Mouse (Mus musculus) hindbrain, embryonic 11.5 days (tissue): Measurements from ENCODE around the gene Polr2i. TPM values are rescaled to one million over a fixed set of nuclear protein-coding genes. Genes with fewer than 3 reads are reported as not detected.

ENCODE experiments used
- ATAC-seq: fragments of 200-750 bp; cut with Nextera tagmentation; 2 replicates; pipeline ENCODE4 v1.8.0; 2017; ENCODE audit warnings: mild to moderate bottlenecking, moderate TSS enrichment, moderate library complexity; ENCODE audit not compliant: low FRiP score
- DNase-seq: peaks from one replicate; pipeline ENCODE4 v3.0.0-alpha.2; 2015; ENCODE audit warnings: low spot score
- H3K27ac ChIP-seq: fragments of 300-500 bp; sonication (generic); 2 replicates; pipeline ENCODE4 v1.5.1; 2014; ENCODE audit warnings: mild to moderate bottlenecking, low read depth, low read length
- H3K27me3 ChIP-seq: fragments of 300-500 bp; sonication (generic); 2 replicates; pipeline ENCODE4 v1.6.1; 2014; ENCODE audit warnings: mild to moderate bottlenecking, low read length, moderate library complexity, mixed read lengths; ENCODE audit not compliant: control insufficient read depth, insufficient read depth
- H3K36me3 ChIP-seq: fragments of 300-500 bp; sonication (generic); 2 replicates; pipeline ENCODE4 v1.6.1; 2014; ENCODE audit warnings: mild to moderate bottlenecking, low read length, moderate library complexity, mixed read lengths; ENCODE audit not compliant: control insufficient read depth, insufficient read depth
- H3K4me1 ChIP-seq: fragments of 300-500 bp; sonication (generic); replicated peaks from 2 replicates; pipeline ENCODE4 v1.6.1; 2014; ENCODE audit warnings: low read length, mixed read lengths; ENCODE audit not compliant: control insufficient read depth, insufficient read depth
- H3K4me2 ChIP-seq: fragments of 300-500 bp; sonication (generic); replicated peaks from 2 replicates; pipeline ENCODE4 v1.6.1; 2014; ENCODE audit warnings: mild to moderate bottlenecking, low read depth, low read length
- H3K4me3 ChIP-seq: fragments of 300-500 bp; sonication (generic); 2 replicates; pipeline ENCODE4 v1.5.1; 2014; ENCODE audit warnings: low read depth, low read length
- H3K9ac ChIP-seq: fragments of 300-500 bp; sonication (generic); 2 replicates; pipeline ENCODE4 v1.6.1; 2014; ENCODE audit warnings: low read depth, low read length
- H3K9me3 ChIP-seq: fragments of 300-500 bp; sonication (generic); 2 replicates; pipeline ENCODE4 v1.6.1; 2016; ENCODE audit warnings: low read length; ENCODE audit not compliant: control insufficient read depth
- WGBS: fragments of 180-500 bp; shearing (Covaris S2); extraction: QIAGEN DNeasy Blood & Tissue Kit; methylation state at CpG from one replicate; pipeline ENCODE4 v1.1.7; 2014; 5-methylcytosine and 5-hydroxymethylcytosine counted together
- polyA plus RNA-seq: library from polyadenylated mRNA; unstranded; fragments of >200 nt; fragmentation: Nextera tagmentation; extraction: Ambion mirVana; gene quantifications from 2 replicates; pipeline ENCODE4 v1.2.1, GENCODE M21; 2014

Gene Polr2i
- polyA plus RNA-seq, 1 experiment from 2014 or later: 176 TPM

GRCm38 (mm10) chr7:30193581-30194100 lies 38.1 kb upstream of the Polr2i start:
- Histone ChIP-seq H3K36me3 (no peaks in the 10 kb centered on the region), H3K27me3 (no peaks in the 10 kb centered on the region), H3K27ac (peak overlapping the region; percentile 1; the same call in 1 of the 2 replicates), H3K4me2 (peak overlapping the region; percentile 84), H3K9ac (peak overlapping the region; percentile 68), H3K4me1 (peaks cover 2% of the 10 kb centered on the region; the same call in 1 of the 2 replicates), H3K9me3 (no peaks in the 10 kb centered on the region), H3K4me3 (peak overlapping the region; percentile 59)
- peak; percentile 73 for ATAC-seq
- WGBS: 1% methylated on average over 19 of the region's 26 CpGs
- peak; percentile 78 for DNase-seq

DNA sequence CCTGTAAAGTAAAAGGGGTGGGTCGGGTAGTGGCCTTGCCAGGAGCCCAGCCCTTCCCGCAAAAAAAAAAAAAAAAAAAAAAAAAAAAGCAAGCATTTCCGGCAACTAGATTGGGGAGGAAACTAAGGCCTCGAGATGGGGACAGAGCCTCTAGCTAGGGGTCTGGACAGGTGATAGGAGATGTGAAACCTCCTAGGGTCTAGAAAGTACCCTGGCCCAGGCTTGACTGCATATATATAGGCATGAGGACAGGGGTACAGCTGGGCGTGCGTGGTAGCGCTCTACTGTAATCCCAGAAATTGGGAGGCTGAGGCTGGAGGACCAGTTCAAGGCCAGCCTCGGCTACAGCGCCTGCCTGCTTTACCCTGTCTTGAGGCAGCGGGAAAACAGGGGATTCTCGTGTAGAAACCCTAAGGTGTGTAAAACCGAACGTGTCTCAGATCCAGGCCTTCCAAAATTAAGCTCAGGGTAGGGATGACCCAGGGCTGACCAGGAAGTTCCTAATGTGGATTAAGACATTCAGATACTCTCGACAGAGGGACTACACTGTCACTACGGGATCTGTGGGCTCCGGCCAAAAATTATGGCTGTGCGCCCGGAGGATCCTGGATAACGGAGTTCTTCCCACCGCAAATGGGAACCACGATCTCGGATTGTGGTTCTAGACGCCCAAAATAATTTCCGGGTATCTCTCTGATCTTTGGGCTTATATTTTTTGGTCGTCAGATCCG lies 37.5 kb upstream of the Polr2i start:
- peak overlapping the region; percentile 68 for H3K9ac ChIP-seq
- peak; percentile 36; the same call in 1 of the 2 replicates for ATAC-seq
- H3K4me2 ChIP-seq: peak overlapping the region; percentile 84
- no peaks in the 10 kb centered on the region for H3K36me3 ChIP-seq
- DNase-seq: peak; percentile 55
- H3K4me1 ChIP-seq: peaks cover 2% of the 10 kb centered on the region; the same call in 1 of the 2 replicates
- H3K27ac ChIP-seq: peak overlapping the region; percentile 1
- no peaks in the 10 kb centered on the region for H3K27me3 ChIP-seq
- WGBS: 1% methylated on average over 26 of the region's 26 CpGs
- H3K9me3 ChIP-seq: no peaks in the 10 kb centered on the region
- H3K4me3 ChIP-seq: peak overlapping the region; percentile 59

DNA sequence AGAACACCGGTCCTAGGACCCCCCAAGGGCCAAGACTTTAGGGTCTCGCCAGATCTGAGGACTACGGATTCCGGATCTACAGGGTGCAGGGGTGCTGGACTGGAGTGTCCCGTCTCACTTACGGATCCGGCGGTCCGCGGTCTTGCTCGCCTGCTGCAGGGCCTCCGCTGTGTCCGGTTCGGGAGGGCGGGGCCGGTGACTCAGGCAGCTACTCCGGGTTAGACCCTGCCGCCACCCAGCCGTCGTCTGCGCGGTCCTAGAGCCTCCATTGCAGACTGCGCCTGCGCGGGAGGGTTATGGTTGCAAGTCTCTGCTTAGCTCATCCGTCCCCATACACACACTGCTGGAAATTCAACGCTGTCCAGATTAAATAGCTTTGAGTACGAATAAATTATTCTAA lies 36.9 kb upstream of the Polr2i start:
- peak overlapping the region; percentile 68 for H3K9ac ChIP-seq
- H3K27me3 ChIP-seq: no peaks in the 10 kb centered on the region
- ATAC-seq (peak; percentile 82), DNase-seq (peak; percentile 98)
- peaks cover 2% of the 10 kb centered on the region; the same call in 1 of the 2 replicates for H3K4me1 ChIP-seq
- peak overlapping the region; percentile 84 for H3K4me2 ChIP-seq
- peak overlapping the region; percentile 1; the same call in 1 of the 2 replicates for H3K27ac ChIP-seq
- H3K36me3 ChIP-seq: no peaks in the 10 kb centered on the region
- peak overlapping the region; percentile 59 for H3K4me3 ChIP-seq
- H3K9me3 ChIP-seq: no peaks in the 10 kb centered on the region
- under 1% methylated on average over 28 of the region's 28 CpGs for whole genome bisulfite sequencing

DNA sequence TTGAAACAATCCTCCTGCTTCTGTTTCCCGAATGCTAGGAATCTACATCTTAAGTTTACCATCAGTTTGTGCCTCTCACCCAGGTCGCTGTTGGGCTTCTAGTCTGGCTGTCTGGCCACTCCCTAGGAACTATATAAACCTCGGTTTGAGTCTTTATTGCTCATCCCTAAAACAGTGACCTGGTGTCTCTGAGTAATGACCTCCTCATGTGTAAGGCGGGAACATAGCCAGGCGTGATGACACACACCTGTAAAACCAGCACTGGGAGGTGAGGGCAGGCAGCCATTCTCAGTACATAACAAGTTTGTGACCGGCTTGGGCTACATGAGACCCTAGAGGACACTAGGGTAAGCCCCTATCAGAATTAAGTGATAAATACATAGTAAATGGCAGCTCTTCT lies 36.3 kb upstream of the Polr2i start:
- Histone ChIP-seq H3K27me3 (no peaks in the 10 kb centered on the region), H3K36me3 (no peaks in the 10 kb centered on the region), H3K9me3 (no peaks in the 10 kb centered on the region), H3K4me3 (no peak overlapping the region), H3K9ac (no peak overlapping the region), H3K4me1 (peaks cover 2% of the 10 kb centered on the region; the same call in 1 of the 2 replicates), H3K4me2 (no peak overlapping the region), H3K27ac (no peak overlapping the region)
- WGBS: 79% methylated on average over 6 of the region's 6 CpGs
- ATAC-seq: no peak
- DNase-seq: no peak

DNA sequence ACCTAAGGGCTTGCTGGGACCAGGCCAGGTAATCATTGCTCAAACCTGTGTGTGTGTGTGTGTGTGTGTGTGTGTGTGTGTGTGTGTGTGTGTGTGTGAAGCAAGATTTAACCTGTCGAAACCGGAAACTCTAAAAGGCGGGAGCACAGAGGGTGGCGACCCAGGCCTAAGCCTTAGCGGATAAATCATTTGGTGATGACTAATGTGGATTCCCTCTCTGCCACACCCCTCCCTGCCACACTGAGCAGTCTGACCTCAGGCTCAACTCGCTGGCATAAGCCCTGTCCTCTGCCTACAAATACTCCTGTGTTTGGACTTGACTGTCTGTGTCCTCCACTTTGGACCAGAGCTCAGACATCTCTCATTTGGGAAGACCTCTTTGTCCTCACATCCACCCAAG lies 35.6 kb upstream of the Polr2i start:
- DNase-seq (no peak), ATAC-seq (no peak)
- Histone ChIP-seq H3K27me3 (no peaks in the 10 kb centered on the region), H3K4me2 (no peak overlapping the region), H3K36me3 (no peaks in the 10 kb centered on the region), H3K4me1 (peaks cover 2% of the 10 kb centered on the region; the same call in 1 of the 2 replicates), H3K9me3 (no peaks in the 10 kb centered on the region), H3K27ac (no peak overlapping the region), H3K4me3 (no peak overlapping the region), H3K9ac (no peak overlapping the region)
- WGBS: 88% methylated on average over 6 of the region's 6 CpGs

DNA sequence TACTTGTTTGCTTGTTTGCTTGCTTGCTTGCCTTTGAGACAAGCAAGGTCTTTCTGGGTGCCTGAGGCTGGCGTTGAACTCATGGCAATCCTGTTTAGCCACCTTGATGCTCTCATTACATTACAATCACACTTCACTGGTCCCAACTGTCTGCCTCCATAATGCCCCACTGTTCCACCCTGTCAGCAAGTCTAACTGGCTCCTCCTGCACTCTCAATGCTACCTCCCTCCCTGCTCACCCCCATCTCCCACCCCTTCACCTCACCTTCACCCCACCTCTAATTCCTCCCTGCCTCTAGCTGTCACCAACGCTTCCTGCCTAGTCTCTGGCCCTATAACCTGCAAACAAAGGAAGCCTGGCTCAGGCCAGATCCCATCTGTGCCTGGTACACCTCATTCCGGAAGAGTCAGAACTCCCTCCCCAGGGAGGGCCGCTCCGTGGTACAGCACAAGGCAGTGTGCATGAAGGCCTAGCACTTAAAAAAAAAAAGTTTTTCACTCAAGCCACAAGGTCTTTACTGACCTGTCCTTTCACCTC lies 34.1 kb upstream of the Polr2i start:
- Histone ChIP-seq H3K9ac (no peak overlapping the region), H3K9me3 (no peaks in the 10 kb centered on the region), H3K27ac (no peak overlapping the region), H3K4me2 (no peak overlapping the region), H3K36me3 (no peaks in the 10 kb centered on the region), H3K4me3 (no peak overlapping the region), H3K27me3 (no peaks in the 10 kb centered on the region), H3K4me1 (peaks cover 2% of the 10 kb centered on the region; the same call in 1 of the 2 replicates)
- no peak for DNase-seq
- no peak for ATAC-seq
- 68% methylated on average over 5 of the region's 5 CpGs for WGBS

- H3K4me2 ChIP-seq: no peak within 1 kb of the TSS
- WGBS: 12% methylated on average over 8 of the region's 8 CpGs
- no peaks in the 10 kb centered on the region for H3K27me3 ChIP-seq
- no peak within 1 kb of the TSS for H3K4me3 ChIP-seq
- no peak within 1 kb of the TSS for H3K9ac ChIP-seq
- H3K9me3 ChIP-seq: no peaks in the 10 kb centered on the region
- ATAC-seq (no peak), DNase-seq (peak; percentile 85)
- no peaks in the 10 kb centered on the region; the same call in 1 of the 2 replicates for H3K4me1 ChIP-seq
- H3K27ac ChIP-seq: no peak within 1 kb of the TSS
- H3K36me3 ChIP-seq: no peaks in the 10 kb centered on the region
Observed at GRCm38 (mm10) chr7:30198481-30198971, 33.2 kb upstream of the Polr2i start, which contains the start of gene Capns1. TSS of gene Capns1 (minus strand) at chr7:30198811.

DNA sequence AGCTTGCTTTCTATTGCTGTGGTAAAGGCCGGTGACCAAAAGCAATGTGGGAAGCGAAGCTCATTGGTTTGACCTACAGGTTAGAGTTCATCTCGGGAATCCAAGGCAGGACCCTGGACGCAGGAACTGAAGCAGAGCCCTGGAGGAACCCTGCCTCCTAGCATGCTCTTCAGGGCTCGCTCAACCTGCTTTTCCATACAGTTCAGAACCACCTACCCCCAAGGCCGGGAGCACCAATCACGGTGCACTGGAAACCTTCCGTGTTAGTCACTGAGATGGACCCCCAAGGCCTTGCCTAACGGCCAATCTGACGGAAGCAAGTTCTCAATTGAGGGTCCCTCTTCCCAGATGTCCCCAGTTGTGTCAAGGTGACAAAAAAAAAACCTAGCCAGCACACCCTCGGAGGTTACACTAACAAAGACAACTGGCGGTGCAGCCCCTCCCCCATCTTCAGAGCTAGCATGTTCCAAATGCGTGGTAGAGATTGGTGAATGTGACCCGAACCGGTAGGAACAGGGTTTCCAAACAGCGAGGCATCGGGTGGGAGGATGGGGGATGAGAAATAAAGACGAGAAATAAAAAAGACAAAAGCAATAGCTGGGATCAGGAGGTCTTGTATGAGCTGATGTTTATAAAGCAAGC lies 32.1 kb upstream of the Polr2i start:
- Histone ChIP-seq H3K4me1 (no peaks in the 10 kb centered on the region; the same call in 1 of the 2 replicates), H3K36me3 (no peaks in the 10 kb centered on the region), H3K9ac (no peak overlapping the region), H3K27ac (no peak overlapping the region), H3K4me2 (no peak overlapping the region), H3K27me3 (no peaks in the 10 kb centered on the region), H3K9me3 (no peaks in the 10 kb centered on the region), H3K4me3 (no peak overlapping the region)
- DNase-seq (no peak), ATAC-seq (no peak)
- WGBS: 81% methylated on average over 18 of the region's 18 CpGs
